Mouse (Mus musculus) neural tube, embryonic 13.5 days (tissue): ENCODE results near the gene Cck. TPM values are rescaled to one million over a fixed set of nuclear protein-coding genes. Genes with fewer than 3 reads are reported as not detected.

Experiments
- ATAC-seq: fragments of 200-750 bp; cut with Nextera tagmentation; 2 replicates; pipeline ENCODE4 v1.8.0; 2017; ENCODE audit warnings: low read depth, mild to moderate bottlenecking, moderate TSS enrichment, moderate library complexity
- H3K27ac ChIP-seq: fragments of 300-500 bp; sonication (generic); replicated peaks from 2 replicates; pipeline ENCODE4 v1.5.1; 2015; ENCODE audit warnings: moderate library complexity, mild to moderate bottlenecking, inconsistent platforms
- H3K27me3 ChIP-seq: fragments of 300-500 bp; sonication (generic); 2 replicates; pipeline ENCODE4 v1.6.1; 2015; ENCODE audit warnings: mild to moderate bottlenecking, inconsistent platforms
- H3K36me3 ChIP-seq: fragments of 300-500 bp; sonication (generic); 2 replicates; pipeline ENCODE4 v1.6.1; 2015; ENCODE audit warnings: mild to moderate bottlenecking, inconsistent platforms
- H3K4me1 ChIP-seq: fragments of 300-500 bp; sonication (generic); replicated peaks from 2 replicates; pipeline ENCODE4 v1.6.1; 2015; ENCODE audit warnings: inconsistent platforms
- H3K4me2 ChIP-seq: fragments of 300-500 bp; sonication (generic); 2 replicates; pipeline ENCODE4 v1.6.1; 2015; ENCODE audit warnings: inconsistent platforms, mild to moderate bottlenecking, moderate library complexity
- H3K4me3 ChIP-seq: fragments of 300-500 bp; sonication (generic); 2 replicates; pipeline ENCODE4 v1.5.1; 2015; ENCODE audit warnings: mild to moderate bottlenecking, inconsistent platforms
- H3K9ac ChIP-seq: fragments of 300-500 bp; sonication (generic); 2 replicates; pipeline ENCODE4 v1.6.1; 2015; ENCODE audit warnings: moderate library complexity, mild to moderate bottlenecking, inconsistent platforms
- H3K9me3 ChIP-seq: fragments of 300-500 bp; sonication (generic); 2 replicates; pipeline ENCODE4 v1.6.1; 2016; ENCODE audit warnings: inconsistent platforms
- WGBS: fragments of 180-500 bp; shearing (Covaris S2); methylation state at CpG from one replicate; pipeline ENCODE4 v1.1.7; 2015; 5-methylcytosine and 5-hydroxymethylcytosine counted together
- polyA plus RNA-seq: library from polyadenylated mRNA; unstranded; fragments of >200 nt; fragmentation: Nextera tagmentation; extraction: Ambion mirVana; gene quantifications from 2 replicates; pipeline ENCODE4 v1.2.1, GENCODE M21; 2015

Gene Cck
- polyA plus RNA-seq: 7.9 and 11.2 TPM in 2 replicates

GRCm38 (mm10) chr9:121495529-121495928 lies at the start of gene Cck:
Gene Cck, minus strand, starts transcription at chr9:121495694.
- H3K36me3 ChIP-seq: no peaks in the 10 kb centered on the region
- H3K9ac ChIP-seq: peak within 1 kb of the TSS; percentile 2
- H3K27me3 ChIP-seq: peaks cover 68% of the 10 kb centered on the region
- ATAC-seq: peak; percentile 59; the same call in 1 of the 2 replicates
- H3K9me3 ChIP-seq: no peaks in the 10 kb centered on the region
- no peak within 1 kb of the TSS for H3K27ac ChIP-seq
- peak within 1 kb of the TSS; percentile 34 for H3K4me3 ChIP-seq
- WGBS: 4% methylated on average over 12 of the region's 12 CpGs
- H3K4me2 ChIP-seq: peak within 1 kb of the TSS; percentile 56
- H3K4me1 ChIP-seq: peaks cover 20% of the 10 kb centered on the region

DNA sequence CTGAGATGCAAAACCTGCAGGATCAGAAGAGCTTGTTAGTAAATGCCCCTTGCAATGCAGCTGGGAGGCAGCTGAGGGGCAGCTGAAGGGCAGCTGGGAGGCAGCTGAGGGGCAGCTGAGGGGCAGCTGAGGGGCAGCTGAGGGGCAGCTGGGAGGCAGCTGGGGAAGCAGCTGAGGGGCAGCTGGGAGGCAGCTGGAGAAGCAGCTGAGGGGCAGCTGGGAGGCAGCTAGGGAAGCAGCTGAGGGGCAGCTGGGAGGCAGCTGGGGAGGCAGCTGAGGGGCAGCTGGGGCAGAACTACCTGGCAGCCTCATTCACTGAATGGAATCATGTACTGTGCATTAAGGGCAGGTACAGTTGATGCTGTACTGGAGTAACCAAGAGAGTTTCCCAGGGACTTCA lies 46.0 kb upstream of the Cck start:
- H3K4me1 ChIP-seq: no peaks in the 10 kb centered on the region
- H3K9ac ChIP-seq: no peak overlapping the region
- ATAC-seq: no peak
- H3K27ac ChIP-seq: no peak overlapping the region
- no peaks in the 10 kb centered on the region for H3K27me3 ChIP-seq
- peaks cover 4% of the 10 kb centered on the region; the same call in 1 of the 2 replicates for H3K9me3 ChIP-seq
- no peak overlapping the region for H3K4me3 ChIP-seq
- no peaks in the 10 kb centered on the region; the same call in 1 of the 2 replicates for H3K36me3 ChIP-seq
- no peak overlapping the region for H3K4me2 ChIP-seq

- Histone ChIP-seq H3K9ac (no peak overlapping the region), H3K27me3 (no peaks in the 10 kb centered on the region), H3K4me3 (no peak overlapping the region), H3K9me3 (peaks cover 10% of the 10 kb centered on the region; the same call in 1 of the 2 replicates), H3K36me3 (no peaks in the 10 kb centered on the region; the same call in 1 of the 2 replicates), H3K27ac (0 out of 2 replicates have a peak overlapping the region, but pooled peaks have one; percentile 3), H3K4me1 (no peaks in the 10 kb centered on the region), H3K4me2 (no peak overlapping the region)
- WGBS: 69% methylated on average over 9 of the region's 9 CpGs
- no peak for ATAC-seq
Measured at GRCm38 (mm10) chr9:121532626-121533025, 37.1 kb upstream of the Cck start.

DNA sequence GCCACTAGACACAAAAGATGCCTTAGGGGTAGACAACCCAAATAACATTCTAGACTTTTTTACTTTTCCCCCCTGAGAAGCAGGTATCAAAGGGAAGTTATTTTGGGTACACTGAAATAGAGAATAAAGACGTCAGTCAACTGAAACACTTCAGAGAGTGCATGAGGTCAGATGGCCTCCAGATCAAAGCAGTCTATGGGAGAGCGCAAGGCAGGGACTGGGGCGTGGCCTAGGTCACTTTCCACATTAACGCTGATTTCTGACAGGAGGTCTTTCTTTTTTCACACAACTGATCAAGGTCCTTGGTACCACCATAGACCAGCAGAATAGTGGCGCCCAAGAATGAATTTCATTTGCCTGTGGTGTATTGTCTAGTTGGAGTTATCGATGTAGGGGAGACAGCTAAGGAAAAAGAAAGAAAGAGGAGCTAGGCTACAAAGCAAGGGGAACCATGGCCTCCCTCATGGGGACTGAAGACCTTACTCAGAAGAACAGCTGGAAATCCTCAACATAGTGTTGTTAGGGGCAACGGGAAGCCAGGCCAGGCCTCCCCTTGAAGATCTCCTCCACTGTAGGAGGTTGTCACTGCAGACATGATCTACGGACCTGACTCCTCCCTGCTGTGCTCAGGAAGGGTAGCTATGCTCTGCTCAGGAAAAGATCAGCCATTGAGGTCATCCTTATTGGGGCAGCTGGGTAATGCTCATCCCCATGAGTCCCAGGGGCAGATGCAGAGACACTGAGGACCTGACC lies 33.3 kb upstream of the Cck start:
- H3K4me3 ChIP-seq: no peak overlapping the region
- H3K27ac ChIP-seq: no peak overlapping the region
- H3K4me1 ChIP-seq: 0 out of 2 replicates have a peak, but pooled peaks cover 4% of the 10 kb centered on the region
- no peak for ATAC-seq
- H3K4me2 ChIP-seq: no peak overlapping the region
- no peaks in the 10 kb centered on the region for H3K27me3 ChIP-seq
- H3K9ac ChIP-seq: no peak overlapping the region
- 53% methylated on average over 8 of the region's 8 CpGs for WGBS
- no peaks in the 10 kb centered on the region for H3K9me3 ChIP-seq
- no peaks in the 10 kb centered on the region for H3K36me3 ChIP-seq

- H3K4me1 ChIP-seq: 0 out of 2 replicates have a peak, but pooled peaks cover 4% of the 10 kb centered on the region
- H3K9ac ChIP-seq: no peak overlapping the region
- 63% methylated on average over 6 of the region's 6 CpGs for WGBS
- H3K27ac ChIP-seq: peak overlapping the region; percentile 33; the same call in 1 of the 2 replicates
- no peaks in the 10 kb centered on the region for H3K36me3 ChIP-seq
- ATAC-seq: peak; percentile 59; the same call in 1 of the 2 replicates
- no peaks in the 10 kb centered on the region for H3K27me3 ChIP-seq
- H3K4me3 ChIP-seq: no peak overlapping the region
- H3K4me2 ChIP-seq: no peak overlapping the region
- no peaks in the 10 kb centered on the region for H3K9me3 ChIP-seq
Measured at GRCm38 (mm10) chr9:121526171-121526570, 30.7 kb upstream of the Cck start.

- Histone ChIP-seq H3K4me2 (no peak overlapping the region), H3K4me1 (no peaks in the 10 kb centered on the region), H3K27me3 (no peaks in the 10 kb centered on the region), H3K36me3 (no peaks in the 10 kb centered on the region), H3K9ac (no peak overlapping the region), H3K4me3 (no peak overlapping the region), H3K27ac (no peak overlapping the region), H3K9me3 (no peaks in the 10 kb centered on the region)
- ATAC-seq: no peak
- WGBS: 82% methylated on average over 5 of the region's 5 CpGs
Measured at GRCm38 (mm10) chr9:121520047-121520446, 24.6 kb upstream of the Cck start.

DNA sequence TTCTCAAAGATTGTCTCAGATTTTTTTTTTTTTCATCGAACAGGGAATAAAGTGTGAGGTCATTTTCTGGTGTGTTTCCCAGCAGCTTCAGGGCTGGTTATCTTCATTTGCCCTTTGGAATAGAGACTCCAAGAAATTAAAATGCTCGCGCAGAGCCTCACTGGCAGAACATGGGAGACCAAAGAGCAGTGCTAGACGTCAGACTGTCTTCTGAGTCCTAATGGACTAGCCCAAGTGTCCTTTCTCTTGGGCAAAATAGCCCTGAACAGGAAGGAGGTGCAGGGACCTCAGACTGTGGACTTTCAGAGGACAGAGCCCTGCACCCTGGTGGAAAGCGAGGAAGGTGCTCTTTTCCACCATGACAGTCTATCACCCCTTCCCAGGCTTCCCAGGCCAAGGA lies 19.0 kb upstream of the Cck start:
- WGBS: 92% methylated on average over 5 of the region's 5 CpGs
- H3K9ac ChIP-seq: no peak overlapping the region
- no peak overlapping the region for H3K4me3 ChIP-seq
- no peaks in the 10 kb centered on the region for H3K9me3 ChIP-seq
- no peaks in the 10 kb centered on the region for H3K27me3 ChIP-seq
- no peak for ATAC-seq
- H3K4me1 ChIP-seq: no peaks in the 10 kb centered on the region
- no peak overlapping the region for H3K27ac ChIP-seq
- H3K4me2 ChIP-seq: no peak overlapping the region
- no peaks in the 10 kb centered on the region for H3K36me3 ChIP-seq

- no peak overlapping the region for H3K9ac ChIP-seq
- H3K27me3 ChIP-seq: no peaks in the 10 kb centered on the region
- H3K9me3 ChIP-seq: no peaks in the 10 kb centered on the region
- WGBS: 91% methylated on average over 4 of the region's 4 CpGs
- no peak overlapping the region for H3K4me2 ChIP-seq
- H3K4me1 ChIP-seq: no peaks in the 10 kb centered on the region
- H3K27ac ChIP-seq: no peak overlapping the region
- H3K36me3 ChIP-seq: no peaks in the 10 kb centered on the region
- no peak overlapping the region for H3K4me3 ChIP-seq
- no peak for ATAC-seq
Measured at GRCm38 (mm10) chr9:121511911-121512310, 16.4 kb upstream of the Cck start.

DNA sequence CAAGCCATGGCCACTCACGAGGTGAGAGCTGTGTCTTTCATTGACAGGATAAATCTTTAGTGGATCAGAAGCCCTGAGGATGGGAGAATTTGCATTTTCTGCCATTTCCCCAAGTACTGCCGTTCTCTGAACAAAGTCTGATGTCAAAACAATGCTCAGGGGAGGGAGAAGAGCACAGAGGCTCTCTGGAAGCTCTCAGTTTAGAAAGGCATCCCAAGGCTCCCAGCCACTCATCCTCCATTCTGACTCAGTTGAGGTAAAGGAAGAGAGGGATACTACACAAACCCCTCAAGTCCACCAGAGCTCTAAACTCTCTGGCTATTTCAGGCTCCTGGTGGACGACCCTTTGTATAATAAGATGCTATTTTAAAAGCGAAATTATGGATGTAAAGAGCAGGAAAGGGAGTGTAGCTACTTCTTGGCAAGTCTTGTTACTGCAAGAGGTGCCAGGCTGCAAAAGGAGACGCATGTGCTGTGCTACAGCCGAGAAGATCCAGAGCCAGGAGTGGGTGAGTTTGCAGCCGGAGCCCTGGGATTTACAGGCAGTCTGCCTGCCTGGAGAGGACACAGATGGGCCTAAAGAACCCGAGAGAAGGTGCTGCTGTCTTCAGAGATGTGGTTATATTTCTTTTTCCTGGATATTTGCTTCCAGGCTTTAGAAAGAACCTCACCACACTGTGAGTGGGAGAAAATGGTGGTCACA lies 11.1 kb upstream of the Cck start:
- Histone ChIP-seq H3K36me3 (no peaks in the 10 kb centered on the region), H3K27me3 (no peaks in the 10 kb centered on the region; the same call in 1 of the 2 replicates), H3K4me3 (no peak overlapping the region), H3K4me1 (no peaks in the 10 kb centered on the region), H3K4me2 (no peak overlapping the region), H3K9ac (no peak overlapping the region), H3K27ac (no peak overlapping the region), H3K9me3 (no peaks in the 10 kb centered on the region)
- ATAC-seq: no peak
- 66% methylated on average over 8 of the region's 8 CpGs for WGBS

- H3K9ac ChIP-seq: no peak overlapping the region
- H3K4me3 ChIP-seq: no peak overlapping the region
- no peak overlapping the region for H3K4me2 ChIP-seq
- no peak overlapping the region for H3K27ac ChIP-seq
- no peaks in the 10 kb centered on the region for H3K36me3 ChIP-seq
- no peaks in the 10 kb centered on the region; the same call in 1 of the 2 replicates for H3K27me3 ChIP-seq
- WGBS: 93% methylated on average over 8 of the region's 8 CpGs
- H3K4me1 ChIP-seq: no peaks in the 10 kb centered on the region
- no peaks in the 10 kb centered on the region for H3K9me3 ChIP-seq
- no peak for ATAC-seq
Measured at GRCm38 (mm10) chr9:121505346-121505745, 9.9 kb upstream of the Cck start.

DNA sequence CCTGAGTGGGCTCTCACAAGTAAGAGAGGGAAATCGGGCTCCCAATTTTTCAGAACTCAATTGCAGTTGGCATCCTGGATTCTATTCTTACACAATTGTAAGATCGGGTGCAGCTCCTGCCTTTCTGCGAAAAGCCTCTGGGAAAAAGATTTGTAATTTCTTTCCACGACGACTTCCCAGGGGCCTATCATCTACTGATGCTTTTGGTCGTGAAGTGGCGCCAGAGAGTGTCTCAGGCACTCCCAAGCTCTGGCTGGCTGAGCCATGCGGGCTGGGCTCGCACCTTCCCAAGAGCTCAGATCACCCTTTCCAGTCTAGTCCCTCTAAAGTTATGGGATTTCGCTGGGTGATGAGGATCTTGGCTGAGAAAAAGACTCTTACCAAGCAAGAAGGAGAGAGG lies 608 bp upstream of the Cck start:
- Histone ChIP-seq H3K36me3 (no peaks in the 10 kb centered on the region), H3K4me3 (no peak overlapping the region), H3K27me3 (peaks cover 65% of the 10 kb centered on the region), H3K9ac (no peak overlapping the region), H3K4me2 (no peak overlapping the region), H3K27ac (no peak overlapping the region), H3K4me1 (peaks cover 20% of the 10 kb centered on the region), H3K9me3 (no peaks in the 10 kb centered on the region)
- no peak for ATAC-seq
- 38% methylated on average over 10 of the region's 10 CpGs for WGBS

DNA sequence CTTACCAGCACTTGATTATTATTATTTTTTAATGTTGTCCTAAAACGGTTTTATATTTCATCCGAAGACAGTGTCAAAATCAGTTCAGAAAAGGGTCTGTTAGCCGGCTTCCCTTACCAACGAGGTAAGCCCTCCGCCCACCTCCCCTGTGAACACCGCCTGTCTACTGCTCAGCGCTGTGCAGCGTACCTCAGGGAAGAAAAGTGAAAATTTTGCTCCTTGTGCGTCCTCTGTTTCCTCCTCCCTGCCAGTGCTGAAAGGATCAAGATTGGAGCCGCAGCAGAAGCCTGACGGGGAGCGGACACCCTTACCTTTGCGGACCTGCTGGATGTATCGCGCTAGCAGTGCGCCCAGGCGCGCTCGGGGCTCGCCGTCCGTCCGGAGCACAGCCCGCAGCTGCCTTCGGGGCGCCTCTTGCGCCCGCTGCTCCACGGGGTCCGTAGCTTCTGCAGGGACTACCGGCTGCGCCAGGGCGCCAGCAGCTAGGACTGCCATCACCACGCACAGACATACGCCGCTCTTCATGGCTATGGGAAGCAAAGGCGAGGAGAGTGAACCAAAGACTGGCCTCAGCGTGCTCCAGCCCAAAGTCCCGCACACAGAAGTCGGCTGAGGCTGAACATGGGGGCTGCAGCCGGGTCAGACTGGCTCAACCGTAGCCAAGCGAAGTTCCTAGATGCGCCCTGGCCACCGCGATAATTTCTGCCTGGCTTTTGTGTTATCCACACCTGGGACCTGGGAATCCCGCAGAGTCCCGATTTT lies 1.3 kb downstream of the Cck start:
- Histone ChIP-seq H3K27ac (no peak overlapping the region), H3K9me3 (no peaks in the 10 kb centered on the region), H3K27me3 (peaks cover 68% of the 10 kb centered on the region), H3K4me2 (peak overlapping the region; percentile 56), H3K9ac (peak overlapping the region; percentile 2), H3K36me3 (no peaks in the 10 kb centered on the region), H3K4me3 (peak overlapping the region; percentile 34), H3K4me1 (peaks cover 20% of the 10 kb centered on the region)
- 2% methylated on average over 48 of the region's 48 CpGs for WGBS
- peak; percentile 53; the same call in 1 of the 2 replicates for ATAC-seq
